Comparison of ENCODE assay signal across 7 mouse cellular contexts in genomic region chr9:85596959-85597358, GRCm38 (mm10).
DNase-seq lines count a peak whose midpoint lies in the region; ATAC-seq lines count a peak whose summit lies in the region.

No protein-coding gene starts in this region.

- no peak overlapping the region for H3K9ac ChIP-seq in kidney, embryonic 15.5 days

- no peak for ATAC-seq in kidney, embryonic 15.5 days (replicated peaks; ENCODE audit: low FRiP score)
- peak; percentile 92 for ATAC-seq in megakaryocyte progenitor cell, adult 5-6 weeks (replicated peaks; ENCODE audit: poor library complexity)

- 43% methylated on average over 2 of the region's 2 CpGs for WGBS in kidney, embryonic 15.5 days

- no peak overlapping the region for H3K27ac ChIP-seq in kidney, embryonic 15.5 days

- H3K36me3 ChIP-seq in kidney, embryonic 15.5 days: no peaks in the 10 kb centered on the region

- H3K4me3 ChIP-seq in kidney, embryonic 15.5 days (replicated peaks): no peak overlapping the region

- H3K9me3 ChIP-seq in kidney, embryonic 15.5 days (replicated peaks): no peaks in the 10 kb centered on the region

- DNase-seq in kidney, adult 18-20 months: peak; percentile 7
- DNase-seq in urinary bladder, postnatal 25 days (ENCODE audit: low spot score): peak; percentile 18
- DNase-seq in urinary bladder, postnatal 4 days (ENCODE audit: low spot score in 2 of 2): no peak
- DNase-seq in c-Kit-positive CD71-negative TER-119-negative erythroid progenitor cells, embryonic 14.5 days (ENCODE audit: low read depth): peak; percentile 28
- DNase-seq in frontal cortex, postnatal 25 days (ENCODE audit: low spot score in 2 of 2): no peak

- no peaks in the 10 kb centered on the region for H3K4me1 ChIP-seq in kidney, embryonic 15.5 days

- H3K27me3 ChIP-seq in kidney, embryonic 15.5 days: no peaks in the 10 kb centered on the region

- no peak overlapping the region for H3K4me2 ChIP-seq in kidney, embryonic 15.5 days

Comparison
In these comparisons a context has a peak if more than half of its experiments do, and no peak if none do; other contexts are left out.
1. DNase-seq: peak in kidney, adult 18-20 months (single experiment), urinary bladder, postnatal 25 days (single experiment) and c-Kit-positive CD71-negative TER-119-negative erythroid progenitor cells, embryonic 14.5 days (single experiment); none in urinary bladder, postnatal 4 days (0 of 2) and frontal cortex, postnatal 25 days (0 of 2).